Mouse (Mus musculus): ENCODE data around the gene Fam118a.
"Not testable (repeated sequence)": the region's sequence is repeated elsewhere in the genome, so short reads cannot be mapped to it uniquely, and the experiment has no call there.

Fam118a gene

DNA sequence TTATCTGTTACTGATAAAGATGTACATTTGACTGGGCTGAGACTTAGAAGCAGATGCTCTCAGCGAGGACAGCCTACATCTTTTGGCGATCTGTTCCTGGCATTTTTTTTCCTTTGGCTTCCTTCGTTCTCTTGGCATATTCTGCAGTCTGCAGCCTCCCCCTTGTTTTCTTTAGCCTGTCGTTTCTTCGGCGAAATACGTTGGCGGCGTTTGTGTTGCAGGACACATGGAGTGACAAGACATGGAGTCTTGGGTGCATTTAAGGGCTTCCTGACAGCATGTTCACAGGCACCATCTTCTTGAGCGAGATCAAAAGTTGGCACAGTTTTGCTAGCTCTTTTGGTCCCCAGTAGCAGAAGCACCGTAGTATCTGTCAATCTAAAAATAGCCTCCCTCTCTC, 13.0 kb upstream of the Fam118a start:
- peak; percentile 59 for DNase-seq

DNA sequence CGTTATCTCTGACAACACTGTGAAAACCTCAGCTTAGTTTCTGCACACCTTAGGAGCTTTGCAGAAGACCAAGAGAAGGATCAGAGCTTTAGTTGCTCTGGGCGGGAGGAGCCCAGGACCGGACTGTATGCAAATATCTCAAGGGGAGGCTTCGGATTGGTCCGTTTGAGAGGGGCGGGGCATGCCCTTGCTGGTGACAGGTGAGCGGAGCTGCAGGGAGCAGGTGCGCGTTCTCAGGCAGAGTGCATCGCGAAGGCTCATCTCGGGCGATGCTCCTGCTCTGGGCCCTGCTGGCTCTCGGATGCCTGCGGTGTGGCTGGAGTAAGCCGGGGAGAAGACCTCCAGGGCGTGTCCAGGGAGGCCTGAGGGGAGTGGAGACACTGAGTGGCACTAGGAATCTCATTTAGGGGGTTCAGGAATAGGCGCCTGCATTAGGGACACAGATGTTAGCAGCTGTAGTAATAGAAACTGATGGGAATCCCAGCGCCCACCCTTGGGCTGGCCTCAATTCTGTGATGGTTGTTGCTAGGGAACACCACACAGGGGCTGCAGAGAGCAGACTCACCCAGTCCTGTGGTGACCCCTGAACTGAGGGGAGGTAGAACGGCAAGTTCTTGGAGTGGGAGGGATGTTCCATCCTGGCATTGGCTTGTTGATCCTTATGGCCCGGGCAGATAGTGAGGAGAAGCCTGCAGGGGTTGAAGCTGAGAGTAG, 11.6 kb upstream of the Fam118a start, which contains the start of gene Upk3a:
Gene Upk3a, plus strand, starts transcription at position 191 of the 714 bp plus-strand sequence.
- peak; percentile 69 for DNase-seq

DNA sequence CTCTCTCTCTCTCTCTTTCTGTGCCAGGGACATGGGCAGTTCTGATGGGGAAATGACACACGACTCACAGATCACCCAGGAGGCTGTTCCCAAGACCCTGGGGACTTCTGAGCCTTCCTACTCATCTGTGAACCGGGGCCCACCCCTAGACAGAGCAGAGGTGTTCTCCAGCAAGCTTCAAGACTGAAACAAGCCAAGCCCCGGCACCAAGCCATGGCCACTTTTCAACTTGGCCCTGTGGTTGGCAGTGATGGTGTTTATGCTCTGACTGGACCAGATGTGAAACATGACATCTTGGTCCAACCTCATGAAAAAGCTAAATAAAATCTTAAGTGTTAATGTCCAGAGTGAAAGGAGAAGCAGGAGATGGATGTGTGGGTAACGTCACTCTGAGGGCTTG, 6.5 kb upstream of the Fam118a start:
- peak; percentile 77 for DNase-seq

DNA sequence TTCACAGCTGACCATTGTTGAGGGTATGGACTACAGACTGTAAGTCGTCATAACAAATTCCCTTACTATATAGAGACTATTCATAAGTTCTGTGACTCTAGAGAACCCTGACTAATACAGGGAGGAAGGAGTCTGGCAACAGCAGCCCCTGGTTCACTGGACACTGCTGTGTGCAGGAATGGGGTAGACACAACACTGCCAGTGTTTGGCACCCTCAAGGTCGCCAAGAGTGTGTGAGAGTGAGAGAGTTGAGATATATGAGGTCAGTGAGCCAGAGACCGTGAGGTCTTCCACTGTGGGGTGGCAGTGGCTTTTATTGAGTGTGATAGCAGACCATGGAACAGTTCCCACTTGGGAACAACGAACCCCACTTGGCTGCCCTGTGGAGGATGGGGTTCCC, 2.6 kb upstream of the Fam118a start:
- DNase-seq, result no peak

DNA sequence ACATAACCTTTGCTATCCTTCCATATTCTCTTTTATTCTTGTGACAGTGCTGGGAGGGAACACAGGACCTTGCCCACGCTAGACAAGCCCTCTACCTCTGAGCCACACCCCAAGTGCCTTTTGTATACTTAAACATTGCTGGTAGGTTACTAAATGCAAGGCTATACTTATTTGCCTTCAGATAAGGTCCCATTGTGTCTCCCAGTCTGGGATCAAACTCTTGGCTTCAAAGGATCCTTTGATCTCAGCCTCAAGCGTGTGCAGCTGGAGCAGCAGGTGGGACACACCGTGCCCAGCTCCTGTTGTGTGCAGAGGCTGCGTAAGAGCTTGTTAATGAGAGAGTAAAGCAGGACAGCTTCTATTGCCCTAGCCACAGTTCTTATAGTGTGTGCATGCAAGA, 1.0 kb upstream of the Fam118a start:
- DNase-seq, result no peak

DNA sequence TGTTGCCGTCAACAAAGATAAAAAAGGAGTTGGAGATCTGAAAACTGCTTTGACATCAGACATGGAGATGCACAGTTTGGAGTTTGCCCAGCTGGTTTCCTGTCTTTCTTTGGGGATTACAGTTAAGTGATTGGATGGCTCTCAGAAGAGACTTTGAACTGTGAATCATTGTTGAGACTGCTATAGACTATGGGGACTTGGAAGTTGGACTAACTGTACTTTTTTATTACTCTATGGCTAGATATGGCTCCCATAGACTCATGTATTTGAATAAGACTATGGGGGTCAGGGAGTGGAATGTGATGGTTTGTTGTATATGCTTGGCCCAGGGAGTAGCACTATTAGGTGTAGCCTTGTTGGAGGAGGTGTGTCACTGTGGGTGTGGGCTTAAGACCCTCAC, 1.9 kb downstream of the Fam118a start:
- not testable (repeated sequence) for DNase-seq

DNA sequence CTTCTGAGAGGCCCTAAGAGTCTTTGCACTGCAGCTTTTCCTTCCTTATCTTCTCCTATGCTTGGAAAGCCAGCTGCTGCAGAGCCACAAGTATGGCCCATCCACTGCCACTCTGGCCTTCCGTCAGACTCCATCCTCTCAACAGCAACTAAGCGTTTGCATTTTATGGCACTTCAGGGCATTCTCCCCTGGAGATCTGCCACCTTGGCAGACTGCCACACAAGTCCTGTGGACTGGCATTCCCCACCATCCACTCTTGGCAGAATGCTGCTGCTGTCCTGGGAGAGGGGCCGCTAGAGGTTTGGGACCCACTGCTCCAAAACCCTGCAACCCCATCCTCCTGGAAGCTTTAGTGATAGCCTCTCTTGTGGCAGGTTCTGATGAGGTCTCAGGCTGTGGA, 3.1 kb downstream of the Fam118a start:
- peak; percentile 47 for DNase-seq

DNA sequence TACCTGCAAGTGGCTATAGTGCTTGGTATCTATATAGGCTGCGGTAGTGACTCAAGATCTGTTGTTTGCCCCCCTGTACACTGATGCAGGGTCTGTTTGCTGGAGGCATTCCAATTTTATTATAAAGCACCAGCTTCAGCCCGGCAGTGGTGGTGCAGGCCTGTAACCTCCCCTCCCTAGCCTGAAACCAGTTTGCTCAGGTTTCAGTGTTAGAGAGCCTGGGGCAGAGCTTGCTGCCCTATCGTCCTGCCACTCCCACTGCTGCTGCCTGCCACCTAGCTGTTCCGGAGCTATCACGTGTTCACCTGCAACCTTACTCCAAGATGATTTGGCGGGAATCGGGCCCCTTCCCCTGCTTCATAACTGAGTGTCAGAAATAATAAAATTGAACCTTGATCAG, 5.2 kb downstream of the Fam118a start:
- not testable (repeated sequence) for DNase-seq

DNA sequence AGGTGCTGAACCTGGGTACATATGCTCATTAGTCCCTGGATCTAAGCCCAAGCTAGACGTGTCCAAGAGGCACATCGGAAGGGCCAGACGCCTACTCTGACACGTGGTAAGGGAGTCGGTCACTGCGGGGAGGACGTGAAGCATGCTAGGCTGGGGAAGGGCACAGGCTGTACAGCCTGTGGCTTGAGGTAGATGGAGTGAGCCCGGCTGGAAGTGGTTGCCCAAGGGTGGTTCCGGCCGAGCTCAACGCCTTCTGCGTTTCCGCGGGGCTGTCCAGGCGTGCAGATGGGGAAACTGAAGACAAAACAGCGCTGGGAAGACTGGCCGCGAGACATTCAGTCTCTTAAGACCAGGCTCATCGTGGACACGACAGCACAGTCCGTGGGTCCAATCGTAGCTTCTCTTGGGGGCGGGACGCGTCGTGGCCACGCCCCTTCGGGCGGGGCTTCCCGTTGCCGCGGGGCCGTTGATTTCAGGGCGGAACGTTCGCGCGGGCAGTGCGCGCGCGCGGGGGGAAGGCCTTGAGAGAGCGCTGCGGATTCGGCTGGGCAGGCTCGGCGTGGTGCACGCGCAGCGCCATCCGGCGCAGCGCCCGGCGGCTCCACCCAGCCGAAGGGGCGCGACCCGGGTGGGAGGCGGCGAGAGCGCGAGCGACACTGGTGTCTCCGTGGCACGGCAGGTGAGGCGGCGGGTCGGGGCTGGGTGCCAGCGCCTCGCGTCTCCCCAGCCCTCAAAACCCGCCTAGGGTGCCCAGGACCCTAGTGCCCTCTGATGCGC, 8.0 kb downstream of the Fam118a start:
- DNase-seq, result peak; percentile 98

DNA sequence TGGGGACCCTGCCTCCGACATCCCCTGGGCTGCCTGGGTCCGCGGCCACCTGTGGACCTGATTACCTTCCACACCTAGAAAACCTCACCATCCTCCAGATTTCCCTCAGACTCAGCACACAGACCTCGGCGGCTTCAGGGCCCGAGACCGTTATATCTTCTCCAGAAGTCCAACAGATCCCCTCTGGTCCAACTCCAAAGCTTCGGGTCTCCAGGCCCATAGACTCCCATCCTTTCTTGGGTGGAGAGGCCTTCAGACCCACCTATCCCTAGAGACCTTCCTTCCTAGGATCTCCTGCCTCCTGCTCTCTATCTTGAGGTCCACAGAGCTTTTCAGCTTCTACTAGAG, 8.6 kb downstream of the Fam118a start:
- no peak for DNase-seq

DNA sequence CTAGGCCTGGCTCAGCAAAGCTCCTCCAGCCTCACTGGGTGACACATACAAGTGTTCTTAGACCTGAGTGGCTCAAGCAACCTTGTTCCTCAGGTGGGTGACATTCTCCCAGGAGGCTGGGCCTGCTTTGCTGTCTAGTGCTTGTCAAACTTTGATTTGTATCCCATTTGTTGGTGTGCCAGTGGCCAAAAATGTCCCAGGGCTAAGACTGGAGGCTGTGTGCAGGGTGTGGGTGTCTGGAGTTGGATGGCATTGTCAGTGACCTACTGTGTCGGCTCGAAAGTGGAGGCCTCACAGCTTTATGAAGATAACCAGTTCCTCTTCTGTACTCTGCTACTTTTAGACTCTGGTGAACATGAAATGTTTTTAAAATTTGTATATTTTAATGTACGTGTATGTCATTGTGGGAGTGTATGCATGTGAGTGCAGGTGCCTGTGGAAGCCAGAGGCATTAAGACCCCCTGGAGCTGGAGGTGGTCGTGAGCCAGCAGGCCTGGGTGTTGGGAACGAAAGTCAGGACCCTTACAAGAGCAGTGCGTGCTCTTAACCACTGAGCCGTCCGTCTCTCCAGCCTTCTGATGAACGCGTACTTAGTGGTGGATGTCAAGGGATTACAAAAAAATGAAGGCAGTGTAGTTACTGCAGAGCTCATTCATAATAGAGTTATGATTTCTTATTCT, 12.9 kb downstream of the Fam118a start:
- no peak for DNase-seq

DNA sequence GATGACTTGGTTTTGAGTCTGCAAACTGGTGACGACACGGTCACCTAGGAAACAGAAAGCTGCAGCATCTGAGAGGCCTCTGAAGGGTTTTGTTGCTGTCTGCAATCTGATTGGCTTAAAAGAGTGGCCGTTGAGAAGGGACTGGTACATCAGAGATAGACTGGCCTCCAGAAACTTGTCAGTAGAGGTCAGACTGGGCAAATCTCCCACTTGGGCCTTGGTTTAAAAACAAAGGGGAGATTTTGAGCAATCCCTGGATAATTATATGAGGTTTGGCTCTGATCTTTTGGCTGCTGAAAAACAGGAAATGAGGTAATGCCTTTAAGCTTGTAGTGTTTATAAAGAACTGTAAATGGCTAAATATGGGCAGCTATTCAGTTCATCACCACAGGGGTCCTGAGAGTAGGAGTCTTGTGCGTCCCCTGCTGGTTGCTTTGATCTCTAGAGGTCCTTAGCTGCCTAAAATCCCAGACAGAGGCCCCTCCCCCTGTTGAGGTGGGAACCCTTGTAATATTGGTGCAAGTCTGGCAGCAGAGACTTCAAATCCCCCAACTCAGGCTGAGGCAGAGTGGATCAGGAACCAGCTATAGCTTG, 13.7 kb downstream of the Fam118a start:
- peak; percentile 94 for DNase-seq

DNA sequence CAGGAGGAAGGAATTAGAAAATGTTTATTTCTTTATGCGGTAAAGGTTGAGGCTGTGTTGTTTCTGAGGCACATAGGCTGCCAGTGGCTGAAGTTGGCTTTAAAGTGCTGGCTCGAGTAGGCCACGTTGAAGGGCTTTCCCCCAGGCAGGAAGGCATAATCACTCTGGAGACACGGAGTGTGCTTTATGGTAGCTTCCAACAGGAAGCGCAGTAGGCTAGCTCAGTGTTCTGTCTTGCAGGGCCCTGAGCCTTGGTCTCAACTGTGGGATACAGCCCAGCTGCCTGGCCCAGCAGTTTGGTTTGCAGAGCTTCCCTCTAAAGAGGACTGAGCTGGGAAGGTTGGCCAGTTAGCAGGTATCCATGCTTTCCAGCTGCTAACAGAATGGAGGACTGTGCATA, 14.4 kb downstream of the Fam118a start:
- DNase-seq, result no peak

DNA sequence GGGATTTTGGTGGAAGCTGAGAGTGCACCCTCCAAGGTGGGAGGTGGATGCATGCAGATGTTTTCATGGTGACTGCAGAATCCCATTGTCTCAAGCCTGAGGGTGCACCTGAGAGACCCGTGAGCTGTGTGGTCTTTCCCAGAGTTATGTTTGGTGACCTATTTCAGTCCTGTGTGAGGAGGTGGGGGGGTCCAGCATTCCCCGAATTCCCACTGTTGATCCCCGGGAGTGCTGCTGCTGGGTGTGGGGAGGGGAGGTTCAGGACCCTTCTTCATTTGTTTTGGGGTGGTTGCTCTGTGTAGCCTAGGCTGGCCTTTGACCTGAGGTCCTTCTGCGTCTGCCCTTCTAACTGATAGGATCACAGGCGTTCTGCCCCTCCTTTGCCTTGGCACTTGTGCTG, 15.0 kb downstream of the Fam118a start:
- no peak for DNase-seq

DNA sequence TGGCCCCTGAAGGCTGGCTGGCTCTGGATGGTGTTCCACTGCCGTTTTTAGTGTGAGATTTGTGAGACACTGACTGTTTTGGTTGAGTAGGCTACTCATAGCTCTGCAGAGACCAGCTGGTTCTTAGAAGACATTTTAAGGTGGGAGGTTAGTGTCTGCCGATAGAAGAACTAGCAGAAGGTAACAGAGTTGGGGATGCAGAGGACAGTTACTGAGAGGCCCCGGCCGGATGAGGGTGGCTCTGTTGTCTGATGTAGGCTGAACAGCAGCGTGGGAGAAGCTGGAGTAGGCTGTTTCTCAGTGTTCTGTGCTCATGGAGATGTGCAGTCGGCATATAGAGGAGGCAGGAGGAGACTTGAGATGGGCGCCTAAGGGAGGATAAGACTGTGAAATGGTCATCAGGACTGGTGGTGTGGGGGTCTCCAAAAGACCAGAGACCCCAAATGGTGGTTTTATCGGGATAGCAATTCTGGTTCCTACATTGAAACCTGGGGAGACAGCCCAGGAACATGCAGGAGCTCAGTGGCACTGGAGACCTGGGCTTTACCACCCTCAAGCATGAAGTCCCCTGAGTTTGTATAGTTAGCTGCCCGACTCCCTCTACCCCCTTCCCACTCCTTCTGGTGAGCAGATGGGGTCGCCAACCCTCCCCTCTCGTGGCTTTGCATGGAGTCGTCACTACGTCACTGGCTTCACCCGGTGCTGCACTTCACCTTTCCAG, 17.6 kb downstream of the Fam118a start:
- no peak for DNase-seq

DNA sequence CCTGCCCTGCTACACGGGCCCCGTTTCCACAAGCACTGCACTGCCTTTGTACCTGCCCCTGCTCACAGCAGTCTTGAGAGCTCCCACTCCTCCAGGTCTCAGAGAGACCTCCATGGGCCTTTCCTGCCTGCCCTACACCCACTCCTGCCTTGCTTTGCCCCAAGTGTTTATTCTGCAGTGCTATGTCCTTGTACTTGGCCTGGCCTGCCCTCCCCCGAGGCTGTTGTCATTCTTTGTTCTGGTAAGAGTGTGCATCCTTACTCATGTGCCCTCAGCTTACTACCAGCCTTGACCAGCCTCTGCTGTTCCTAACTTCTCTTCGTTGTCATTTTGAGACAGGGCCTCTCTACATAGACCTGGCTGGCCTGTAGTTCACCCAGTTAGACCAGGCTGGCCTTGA, 19.1 kb downstream of the Fam118a start:
- DNase-seq, result no peak

DNA sequence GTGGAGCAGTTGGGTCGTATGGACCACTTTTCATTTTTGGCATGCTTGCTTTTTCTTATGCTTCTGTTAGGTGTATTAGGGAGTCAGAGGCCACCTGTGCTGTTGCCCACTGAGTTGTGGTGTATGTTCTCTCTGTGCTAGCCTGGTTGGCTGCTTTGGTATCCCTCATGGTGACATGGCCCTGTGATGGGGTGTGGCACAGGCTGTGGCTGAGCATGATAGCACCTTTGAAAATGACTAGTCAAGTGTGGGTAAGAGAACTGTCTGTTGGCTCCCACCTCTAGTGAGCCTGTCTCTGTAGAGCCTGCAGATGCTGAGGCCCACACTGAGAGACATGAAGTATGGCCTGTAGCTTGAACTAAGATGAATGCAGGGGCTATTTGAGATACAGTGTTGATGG, 21.0 kb downstream of the Fam118a start:
- no peak for DNase-seq

DNA sequence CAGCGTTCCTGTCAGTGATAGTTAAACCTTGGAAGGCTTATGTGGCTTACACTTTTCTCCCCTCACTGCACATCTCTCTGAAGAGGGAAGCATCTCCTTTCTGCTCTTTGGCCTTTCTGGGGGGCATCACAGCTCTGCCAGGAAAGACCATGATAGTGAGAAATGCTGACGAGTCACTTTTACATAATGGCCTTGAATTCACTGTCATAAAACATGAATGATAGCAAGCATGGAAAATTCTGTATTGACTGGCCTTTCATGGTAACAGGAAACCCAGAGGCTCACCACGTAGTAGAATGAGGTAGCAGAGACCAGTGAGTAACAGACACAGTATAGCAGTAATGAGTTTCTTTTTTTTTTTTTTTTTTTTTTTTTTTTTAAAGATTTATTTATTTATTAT, 25.4 kb downstream of the Fam118a start:
- DNase-seq, result no peak

DNA sequence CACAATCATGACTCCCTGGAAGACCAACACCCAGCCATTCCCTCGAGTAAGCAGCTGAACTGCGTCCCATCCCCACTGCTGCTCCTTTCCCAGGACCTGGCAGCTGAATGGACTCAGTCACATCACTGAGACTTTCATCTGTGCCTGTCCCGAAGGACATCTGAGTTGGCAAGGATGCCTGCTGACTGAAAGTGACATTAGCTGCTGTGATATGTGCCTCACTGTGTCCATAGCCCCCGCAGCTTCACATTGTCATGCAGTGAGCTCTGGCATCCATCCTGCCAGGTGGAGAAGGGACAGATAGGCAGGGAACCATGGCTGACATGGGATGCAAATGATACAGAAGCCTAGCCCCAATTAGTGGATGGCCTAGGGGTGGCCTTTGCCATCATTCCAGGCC, 26.4 kb downstream of the Fam118a start:
- DNase-seq, result no peak

DNA sequence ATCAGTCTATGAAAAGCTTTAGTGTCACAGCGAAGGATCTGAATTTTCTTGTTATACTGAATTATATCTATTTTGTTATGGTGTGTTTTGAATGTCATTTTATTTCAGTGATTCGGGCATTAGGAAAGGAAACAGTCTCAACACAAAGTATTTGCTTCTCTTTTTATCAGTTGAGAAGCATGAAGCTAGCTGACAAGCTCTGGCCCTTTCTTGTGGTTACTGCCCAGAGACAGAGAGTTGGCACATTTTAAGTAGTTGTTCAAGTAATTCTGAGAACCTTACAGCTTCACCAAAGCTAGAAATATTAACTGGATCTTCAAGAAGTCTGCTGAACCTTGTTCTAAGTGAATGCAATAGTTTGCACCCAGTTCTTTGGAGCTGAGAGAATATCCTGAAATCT, 34.7 kb downstream of the Fam118a start:
- DNase-seq, result no peak

DNA sequence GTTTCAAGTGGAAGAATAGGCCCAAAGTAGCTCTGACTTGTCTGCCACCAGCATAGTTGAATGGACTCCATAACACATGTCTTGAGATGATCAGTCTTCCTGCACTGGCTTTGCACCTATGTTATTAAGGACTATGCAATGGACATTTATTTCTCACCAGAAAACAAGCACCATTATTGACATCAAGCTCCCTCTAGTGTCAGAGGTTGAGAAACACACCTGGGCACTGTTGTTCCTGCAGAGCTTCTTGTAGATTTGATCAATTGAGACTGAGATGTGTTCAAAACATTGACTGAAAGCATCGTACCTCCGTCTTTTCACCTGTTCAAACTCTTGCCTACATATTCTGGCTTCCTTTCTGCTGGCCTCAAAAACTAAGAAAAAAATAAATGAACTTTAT, 41.8 kb downstream of the Fam118a start:
- DNase-seq, result peak; percentile 65

DNA sequence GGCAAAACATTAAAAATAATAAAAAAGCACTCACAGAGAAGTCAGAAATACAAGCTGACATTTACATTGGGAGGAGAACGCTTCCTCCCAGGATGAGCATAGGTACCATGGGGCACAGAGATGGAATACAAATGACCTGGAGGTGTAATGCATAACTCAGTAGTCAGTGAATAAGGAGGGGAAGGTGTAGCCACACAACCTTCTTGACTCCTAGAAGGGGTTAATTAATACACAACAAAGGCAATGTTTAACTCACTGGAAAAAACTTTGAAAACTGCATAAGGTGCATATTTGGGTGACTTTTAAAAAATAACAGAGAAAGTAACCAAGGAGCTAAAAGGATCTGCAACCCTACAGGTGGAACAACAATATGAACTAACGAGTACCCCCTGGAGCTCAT, 43.9 kb downstream of the Fam118a start:
- no peak for DNase-seq

DNA sequence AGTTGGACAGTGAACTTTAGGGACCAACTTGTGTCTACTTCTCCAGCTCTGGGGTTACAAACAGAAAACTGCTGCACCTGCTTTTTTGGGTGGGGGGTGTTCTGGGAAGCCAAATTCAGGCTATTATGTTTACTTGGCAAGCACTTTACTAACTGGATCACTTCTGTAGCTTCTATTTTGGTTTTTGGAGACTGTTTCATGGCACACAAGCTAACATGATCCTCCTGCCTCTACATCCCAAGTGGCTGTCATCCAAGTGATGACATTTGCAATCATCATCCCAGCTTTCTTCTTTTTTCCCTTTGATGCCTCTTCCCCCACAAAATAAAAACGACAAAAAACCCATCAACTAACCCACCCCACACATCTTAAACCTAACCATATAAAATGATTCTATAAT, 56.9 kb downstream of the Fam118a start:
- no peak for DNase-seq
